Mouse (Mus musculus) bone marrow macrophage, adult 2 months (primary cell): Measurements from ENCODE around the gene Fbxw2. TPM values are rescaled to one million over a fixed set of nuclear protein-coding genes. Genes with fewer than 3 reads are reported as not detected.
A peak's percentile ranks its signal among the peaks of the same experiment; 100 is the strongest.

Experiments used
- H3K27ac ChIP-seq: 2 replicates; pipeline ENCODE4 v1.5.1; 2012; ENCODE audit warnings: low read depth, low read length; ENCODE audit not compliant: insufficient read depth
- H3K4me1 ChIP-seq: 2 replicates; pipeline ENCODE4 v1.6.1; 2012; ENCODE audit warnings: low read length; ENCODE audit not compliant: control insufficient read depth, insufficient read depth
- H3K4me3 ChIP-seq: 2 replicates; pipeline ENCODE4 v1.5.1; 2012; ENCODE audit warnings: mild to moderate bottlenecking, low read length, moderate library complexity; ENCODE audit not compliant: insufficient read depth
- CTCF ChIP-seq: IDR thresholded peaks from 2 replicates; pipeline ENCODE4 v1.5.1; 2012; ENCODE audit warnings: low read depth, mild to moderate bottlenecking, low read length, moderate library complexity
- POLR2A ChIP-seq: IDR thresholded peaks from 2 replicates; pipeline ENCODE4 v1.6.1; 2012; ENCODE audit warnings: mild to moderate bottlenecking, low read depth, low read length, borderline replicate concordance
- polyA plus RNA-seq: library from polyadenylated mRNA; stranded (reverse); fragments of >200 nt; gene quantifications from 2 replicates; pipeline ENCODE4 v1.2.4, GENCODE M21; 2012; ENCODE audit not compliant: missing spikeins, insufficient read depth, insufficient read length

Fbxw2 gene
- polyA plus RNA-seq, 1 experiment, result 56.3 TPM

- Histone ChIP-seq H3K4me3 (no peak overlapping the region), H3K4me1 (peaks cover 4% of the 10 kb centered on the region), H3K27ac (no peak overlapping the region)
- no peak for TF ChIP-seq POLR2A
- TF ChIP-seq CTCF, result no peak
Observed at GRCm38 (mm10) chr2:34757341-34757740, 68.8 kb downstream of the Fbxw2 start.

- peaks cover 12% of the 10 kb centered on the region for H3K4me1 ChIP-seq
- peak within 1 kb of the TSS; percentile 78 for H3K27ac ChIP-seq
- no peak for TF ChIP-seq CTCF
- TF ChIP-seq POLR2A, result no peak
- peak within 1 kb of the TSS; percentile 93 for H3K4me3 ChIP-seq
Observed at GRCm38 (mm10) chr2:34754551-34755358, 71.4 kb downstream of the Fbxw2 start, which contains the start of gene Gapvd1. Gene Gapvd1 (minus strand): TSS chr2:34755232.

Other genes starting within 250 kb of the Fbxw2 start
- gene Gapvd1, start 71.1 kb downstream of the Fbxw2 start, polyA plus RNA-seq, result 90.8 and 98.7 TPM in 2 replicates
- gene Hspa5, start 54.3 kb downstream of the Fbxw2 start, polyA plus RNA-seq, result 319 and 328 TPM in 2 replicates
- 10.2 and 10.6 TPM in 2 replicates for gene Rabepk, start 26.4 kb downstream of the Fbxw2 start, polyA plus RNA-seq
- not detected in 2 replicates for gene Gm34653, start 6.7 kb upstream of the Fbxw2 start, polyA plus RNA-seq
- not detected in 2 replicates for gene Cutal, start 48.1 kb upstream of the Fbxw2 start, polyA plus RNA-seq
- 34.5 and 37.8 TPM in 2 replicates for gene Psmd5, start 48.7 kb upstream of the Fbxw2 start, polyA plus RNA-seq
- gene Phf19, start 87.7 kb upstream of the Fbxw2 start, polyA plus RNA-seq, result 9.9 and 13.4 TPM in 2 replicates
- 22.0 and 28.0 TPM in 2 replicates for gene Traf1, start 135.5 kb upstream of the Fbxw2 start, polyA plus RNA-seq
- gene Hc, start 235.1 kb upstream of the Fbxw2 start, polyA plus RNA-seq, result not detected in 2 replicates